Mouse (Mus musculus) kidney, embryonic 16.5 days (tissue): ENCODE measurements around the gene Rnf5. TPM values are rescaled to one million over a fixed set of nuclear protein-coding genes. Genes with fewer than 3 reads are reported as not detected.

ENCODE experiments used
- ATAC-seq: fragments of 200-750 bp; cut with Nextera tagmentation; 2 replicates; pipeline ENCODE4 v1.8.0; 2017; ENCODE audit warnings: moderate TSS enrichment; ENCODE audit not compliant: low FRiP score, low TSS enrichment
- H3K27ac ChIP-seq: fragments of 300-500 bp; sonication (generic); 2 replicates; pipeline ENCODE4 v1.5.1; 2014; ENCODE audit warnings: low read length
- H3K27me3 ChIP-seq: fragments of 300-500 bp; sonication (generic); 2 replicates; pipeline ENCODE4 v1.6.1; 2014; ENCODE audit warnings: low read length, control low read depth, mixed read lengths; ENCODE audit not compliant: insufficient read depth
- H3K36me3 ChIP-seq: fragments of 300-500 bp; sonication (generic); 2 replicates; pipeline ENCODE4 v1.6.1; 2014; ENCODE audit warnings: low read length, control low read depth, mixed read lengths; ENCODE audit not compliant: insufficient read depth
- H3K4me1 ChIP-seq: fragments of 300-500 bp; sonication (generic); 2 replicates; pipeline ENCODE4 v1.6.1; 2014; ENCODE audit warnings: low read length, control low read depth, mixed read lengths; ENCODE audit not compliant: insufficient read depth
- H3K4me2 ChIP-seq: fragments of 300-500 bp; sonication (generic); replicated peaks from 2 replicates; pipeline ENCODE4 v1.6.1; 2014; ENCODE audit warnings: low read depth, low read length
- H3K4me3 ChIP-seq: fragments of 300-500 bp; sonication (generic); 2 replicates; pipeline ENCODE4 v1.5.1; 2014; ENCODE audit warnings: mild to moderate bottlenecking, low read length
- H3K9ac ChIP-seq: fragments of 300-500 bp; sonication (generic); replicated peaks from 2 replicates; pipeline ENCODE4 v1.6.1; 2014; ENCODE audit warnings: low read length
- H3K9me3 ChIP-seq: fragments of 300-500 bp; sonication (generic); 2 replicates; pipeline ENCODE4 v1.6.1; 2016; ENCODE audit warnings: low read length, control low read depth
- WGBS: fragments of 180-500 bp; shearing (Covaris S2); extraction: QIAGEN DNeasy Blood & Tissue Kit; methylation state at CpG from one replicate; pipeline ENCODE4 v1.1.7; 2014; 5-methylcytosine and 5-hydroxymethylcytosine counted together
- polyA plus RNA-seq: library from polyadenylated mRNA; unstranded; fragments of >200 nt; fragmentation: Nextera tagmentation; extraction: Ambion mirVana; gene quantifications from 2 replicates; pipeline ENCODE4 v1.2.1, GENCODE M21; 2015

Gene Rnf5
- polyA plus RNA-seq, 1 experiment from 2014 or later = 185 TPM

GRCm38 (mm10) chr17:34560438-34560837 lies 43.1 kb downstream of the Rnf5 start:
- Histone ChIP-seq H3K4me1 (peaks cover 16% of the 10 kb centered on the region), H3K36me3 (no peaks in the 10 kb centered on the region), H3K27ac (no peak overlapping the region), H3K4me3 (no peak overlapping the region), H3K4me2 (no peak overlapping the region), H3K9ac (no peak overlapping the region), H3K27me3 (no peaks in the 10 kb centered on the region), H3K9me3 (no peaks in the 10 kb centered on the region)
- no peak for ATAC-seq
- WGBS = 85% methylated on average over 6 of the region's 6 CpGs

GRCm38 (mm10) chr17:34559895-34560294 lies 43.6 kb downstream of the Rnf5 start:
- no peak overlapping the region for H3K9ac ChIP-seq
- ATAC-seq = no peak
- no peak overlapping the region for H3K4me3 ChIP-seq
- H3K9me3 ChIP-seq = no peaks in the 10 kb centered on the region
- 25% methylated on average over 15 of the region's 15 CpGs for WGBS
- H3K4me1 ChIP-seq = peaks cover 12% of the 10 kb centered on the region
- H3K27me3 ChIP-seq = no peaks in the 10 kb centered on the region
- no peaks in the 10 kb centered on the region for H3K36me3 ChIP-seq
- H3K4me2 ChIP-seq = no peak overlapping the region
- H3K27ac ChIP-seq = no peak overlapping the region

DNA sequence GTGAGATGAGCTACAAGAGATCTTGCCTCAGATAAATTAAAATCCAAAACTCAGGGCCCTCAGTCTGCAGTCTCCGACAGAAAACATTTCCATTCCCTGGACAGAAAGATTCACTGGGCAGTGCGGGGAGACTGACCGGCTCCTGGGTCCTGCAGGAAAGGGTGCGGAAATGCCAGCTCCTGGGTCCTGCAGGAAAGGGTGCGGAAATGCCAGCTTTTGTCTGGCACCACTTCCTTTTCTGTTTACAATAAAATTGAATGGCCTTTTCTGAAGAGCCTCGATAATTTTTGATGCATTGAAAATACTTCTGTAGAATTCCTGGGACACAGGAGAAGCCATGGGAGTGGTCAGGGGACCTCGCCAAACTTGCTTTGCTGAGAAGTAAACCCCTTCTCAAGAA lies 44.4 kb downstream of the Rnf5 start:
- no peaks in the 10 kb centered on the region for H3K9me3 ChIP-seq
- H3K4me3 ChIP-seq = no peak overlapping the region
- no peaks in the 10 kb centered on the region for H3K36me3 ChIP-seq
- no peak overlapping the region for H3K9ac ChIP-seq
- no peak overlapping the region for H3K4me2 ChIP-seq
- no peak for ATAC-seq
- WGBS = 83% methylated on average over 7 of the region's 7 CpGs
- H3K4me1 ChIP-seq = peaks cover 4% of the 10 kb centered on the region
- H3K27ac ChIP-seq = no peak overlapping the region
- no peaks in the 10 kb centered on the region for H3K27me3 ChIP-seq

GRCm38 (mm10) chr17:34557411-34557810 lies 46.1 kb downstream of the Rnf5 start:
- Histone ChIP-seq H3K9ac (no peak overlapping the region), H3K4me2 (no peak overlapping the region), H3K27me3 (no peaks in the 10 kb centered on the region), H3K9me3 (no peaks in the 10 kb centered on the region), H3K27ac (no peak overlapping the region), H3K4me3 (no peak overlapping the region), H3K4me1 (no peaks in the 10 kb centered on the region), H3K36me3 (no peaks in the 10 kb centered on the region)
- no peak for ATAC-seq
- WGBS = 28% methylated on average over 11 of the region's 11 CpGs

- Histone ChIP-seq H3K4me1 (no peaks in the 10 kb centered on the region), H3K4me3 (no peak overlapping the region), H3K27ac (no peak overlapping the region), H3K9me3 (no peaks in the 10 kb centered on the region), H3K9ac (no peak overlapping the region), H3K4me2 (no peak overlapping the region), H3K36me3 (no peaks in the 10 kb centered on the region), H3K27me3 (no peaks in the 10 kb centered on the region)
- no peak for ATAC-seq
- WGBS = 86% methylated on average over 8 of the region's 8 CpGs
Measured at GRCm38 (mm10) chr17:34556406-34556805, 47.1 kb downstream of the Rnf5 start.

GRCm38 (mm10) chr17:34555483-34555882 lies 48.0 kb downstream of the Rnf5 start:
- 23% methylated on average over 5 of the region's 5 CpGs for WGBS
- Histone ChIP-seq H3K4me3 (no peak overlapping the region), H3K27me3 (no peaks in the 10 kb centered on the region), H3K4me1 (no peaks in the 10 kb centered on the region), H3K27ac (no peak overlapping the region), H3K4me2 (no peak overlapping the region), H3K36me3 (no peaks in the 10 kb centered on the region), H3K9ac (no peak overlapping the region), H3K9me3 (no peaks in the 10 kb centered on the region)
- ATAC-seq = peak; percentile 31; the same call in 1 of the 2 replicates

Other genes starting within 250 kb of the Rnf5 start
- not detected in 2 replicates for gene Btnl2, start 248.9 kb downstream of the Rnf5 start, polyA plus RNA-seq
- not detected in 2 replicates for gene Btnl1, start 226.6 kb downstream of the Rnf5 start, polyA plus RNA-seq
- 0.23 and 0.74 TPM in 2 replicates for gene BC051142, start 204.9 kb downstream of the Rnf5 start, polyA plus RNA-seq
- not detected in 2 replicates for gene Btnl4, start 126.4 kb downstream of the Rnf5 start, polyA plus RNA-seq
- not detected in 2 replicates for gene Btnl6, start 86.3 kb downstream of the Rnf5 start, polyA plus RNA-seq
- gene Notch4, start 39.4 kb downstream of the Rnf5 start, polyA plus RNA-seq = 7.6 and 12.0 TPM in 2 replicates
- 21.5 and 25.6 TPM in 2 replicates for gene Gpsm3, start 13.9 kb downstream of the Rnf5 start, polyA plus RNA-seq
- 13.1 and 15.6 TPM in 2 replicates for gene Pbx2, start 12.4 kb downstream of the Rnf5 start, polyA plus RNA-seq
- gene Ager, start 5.8 kb downstream of the Rnf5 start, polyA plus RNA-seq = 8.8 and 16.8 TPM in 2 replicates
- 81.8 and 83.1 TPM in 2 replicates for gene Agpat1, start 572 bp upstream of the Rnf5 start, polyA plus RNA-seq
- gene Egfl8, start 12.3 kb upstream of the Rnf5 start, polyA plus RNA-seq = 4.0 and 6.0 TPM in 2 replicates
- 47.3 and 53.7 TPM in 2 replicates for gene Ppt2, start 24.8 kb upstream of the Rnf5 start, polyA plus RNA-seq
- 0.23 and 0.29 TPM in 2 replicates for gene Prrt1, start 25.8 kb upstream of the Rnf5 start, polyA plus RNA-seq
- 17.5 and 17.7 TPM in 2 replicates for gene Fkbpl, start 41.1 kb upstream of the Rnf5 start, polyA plus RNA-seq
- 103 and 106 TPM in 2 replicates for gene Atf6b, start 43.5 kb upstream of the Rnf5 start, polyA plus RNA-seq
- gene Tnxb, start 66.8 kb upstream of the Rnf5 start, polyA plus RNA-seq = 0.51 and 0.52 TPM in 2 replicates
- gene C4b, start 140.2 kb upstream of the Rnf5 start, polyA plus RNA-seq = 0.78 and 1.5 TPM in 2 replicates
- gene Cyp21a1, start 200.9 kb upstream of the Rnf5 start, polyA plus RNA-seq = 38.4 and 41.9 TPM in 2 replicates
- gene Stk19, start 233.3 kb upstream of the Rnf5 start, polyA plus RNA-seq = 31.7 and 34.7 TPM in 2 replicates
- gene Dxo, start 233.3 kb upstream of the Rnf5 start, polyA plus RNA-seq = 71.0 and 77.9 TPM in 2 replicates
- gene Skiv2l, start 246.5 kb upstream of the Rnf5 start, polyA plus RNA-seq = 59.3 and 62.0 TPM in 2 replicates
- 117 and 121 TPM in 2 replicates for gene Nelfe, start 246.7 kb upstream of the Rnf5 start, polyA plus RNA-seq